Mouse (Mus musculus): ENCODE data around the gene Kctd13.

Kctd13 gene

DNA sequence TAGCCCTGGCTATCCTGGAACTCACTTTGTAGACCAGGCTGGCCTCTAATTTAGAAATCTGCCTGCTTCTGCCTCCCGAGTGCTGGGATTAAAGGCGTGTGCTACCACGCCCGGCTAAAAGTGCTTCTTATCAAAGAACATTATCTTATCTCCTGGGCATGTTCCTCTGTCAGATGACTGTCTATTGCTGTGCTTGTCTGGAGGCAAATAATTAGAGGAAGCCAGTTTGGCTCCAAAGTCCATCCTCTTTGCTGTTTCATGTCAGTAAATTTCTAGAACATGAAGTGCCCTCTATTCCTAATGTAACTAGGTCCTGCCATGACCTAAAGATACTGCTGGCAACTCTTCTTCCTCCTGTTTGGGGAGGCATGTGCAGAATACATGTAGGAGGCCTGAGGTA is 53.4 kb downstream of the Kctd13 start:
- no peak for DNase-seq (ENCODE audit: inconsistent ontology term)

DNA sequence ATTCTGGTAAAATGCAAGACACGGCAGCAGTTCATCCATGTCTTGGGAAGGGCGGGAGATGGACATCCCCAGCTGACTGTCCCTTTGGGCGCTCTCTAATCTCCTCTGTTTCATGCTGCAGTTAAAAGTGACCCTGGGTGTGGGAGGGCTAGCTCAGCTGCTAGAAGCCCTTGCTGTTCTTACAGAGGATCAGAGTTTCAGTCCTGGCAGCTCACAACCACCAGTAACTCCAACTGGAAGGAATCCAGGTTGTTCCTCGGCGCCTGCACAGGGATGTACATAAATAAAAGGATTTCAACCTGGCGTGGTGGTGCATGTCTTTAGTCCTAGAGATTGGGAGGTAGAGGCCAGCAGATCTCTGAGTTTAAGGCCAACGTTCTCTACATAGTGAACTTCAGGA is 54.4 kb downstream of the Kctd13 start:
- DNase-seq (ENCODE audit: inconsistent ontology term) = no peak

DNA sequence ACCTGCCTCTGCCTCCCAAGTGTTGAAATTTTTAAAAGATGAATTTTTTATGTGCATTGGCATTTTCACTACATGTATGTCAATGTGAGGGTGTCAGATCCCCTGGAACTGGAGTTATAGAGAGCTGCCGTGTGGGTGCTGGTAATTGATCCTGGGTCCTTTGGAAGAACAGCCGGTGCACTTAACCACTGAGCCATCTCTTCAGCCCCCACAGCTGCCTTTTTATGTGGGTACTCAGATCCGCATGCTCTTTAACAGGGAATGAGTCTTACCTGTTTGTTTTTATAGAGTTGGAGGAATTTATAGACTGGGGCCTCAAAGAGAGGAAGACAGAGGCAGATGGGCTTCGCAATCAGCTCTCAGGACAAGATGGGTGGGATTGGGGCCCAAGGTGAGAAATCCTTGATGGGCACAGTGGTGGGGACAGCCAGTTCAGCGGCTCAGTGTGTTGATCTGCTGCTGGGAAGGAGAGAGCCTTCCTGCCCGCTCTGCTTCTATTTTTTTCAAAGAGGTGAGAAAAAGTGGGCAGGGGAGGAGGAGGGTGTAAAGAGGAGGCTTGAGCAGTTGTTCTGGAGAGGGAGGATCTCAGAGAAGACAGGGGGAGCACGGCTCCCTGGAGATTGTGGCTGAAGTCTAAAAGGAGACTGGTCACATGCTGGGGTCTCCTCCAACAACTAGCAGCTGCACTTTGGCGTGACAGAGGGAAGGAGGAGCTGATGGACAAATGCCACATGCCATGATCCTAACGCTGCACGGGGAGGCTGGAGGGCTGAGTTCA is 56.2 kb downstream of the Kctd13 start:
- DNase-seq (ENCODE audit: inconsistent ontology term) = no peak

DNA sequence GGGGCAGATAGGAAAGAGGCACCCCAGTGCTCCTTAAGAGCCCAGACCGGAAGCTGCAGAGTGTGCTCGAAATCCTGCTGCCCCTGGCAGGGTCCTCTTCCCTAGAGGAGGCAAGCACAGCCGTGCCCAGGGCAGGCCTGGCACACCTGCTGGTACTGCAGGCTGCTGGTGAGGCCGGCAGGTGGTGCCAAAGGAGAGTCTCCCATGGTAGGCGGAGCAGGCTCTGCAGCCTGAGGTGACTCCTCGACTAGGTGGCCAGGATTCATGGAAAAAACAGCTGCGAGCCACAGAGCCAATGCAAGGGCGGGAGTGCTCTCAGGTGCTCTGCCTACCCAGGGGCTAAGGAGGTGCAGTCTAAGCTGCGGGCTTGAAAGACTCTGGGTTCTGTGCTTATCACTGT is 57.6 kb downstream of the Kctd13 start:
- peak; percentile 26 for DNase-seq (ENCODE audit: inconsistent ontology term)

DNA sequence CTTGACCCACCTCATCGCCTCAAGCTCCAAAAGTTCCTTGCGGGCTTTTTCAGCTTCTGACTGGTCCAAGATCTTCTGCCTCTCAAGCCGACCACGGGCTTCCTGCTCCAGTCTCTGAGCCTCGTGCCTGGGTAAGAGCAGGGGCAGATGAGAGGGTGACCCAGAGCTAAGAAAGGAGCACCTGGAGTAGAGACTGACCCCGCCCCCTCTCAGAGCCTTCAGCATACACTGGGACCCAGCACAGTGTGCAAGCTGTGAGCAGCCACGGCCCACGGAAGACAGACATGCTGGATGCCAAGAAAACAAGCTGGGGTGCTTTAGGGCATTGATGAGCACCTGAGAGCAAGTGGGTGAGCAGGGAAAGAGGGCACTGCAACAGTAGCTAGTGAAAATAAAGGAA is 60.1 kb downstream of the Kctd13 start:
- no peak for DNase-seq (ENCODE audit: inconsistent ontology term)

All from Muller cell, postnatal 12 days (primary cell).